Mouse (Mus musculus) megakaryocyte, adult 5-6 weeks (primary cell): ENCODE results near the gene Slfn8. TPM values are rescaled to one million over a fixed set of nuclear protein-coding genes. Genes with fewer than 3 reads are reported as not detected.
"Not testable (repeated sequence)": the region's sequence is repeated elsewhere in the genome, so short reads cannot be mapped to it uniquely, and the experiment has no call there.

ENCODE experiments used
- ATAC-seq: 2 replicates; pipeline ENCODE4 v1.8.0; 2016; ENCODE audit warnings: mild to moderate bottlenecking, inconsistent platforms; ENCODE audit not compliant: poor library complexity, severe bottlenecking
- total RNA-seq, 2 experiments: library from RNA; stranded (forward) in 1 of 2; stranded (reverse) in 1 of 2; fragments of 153-499, 151-499 nt in 1 of 2; fragments of 221-1000, 200-1000 nt in 1 of 2; gene quantifications; 2 replicates each; pipeline versions ENCODE4 v1.2.3 to v1.2.4; 2015 to 2017

Slfn8 gene
- total RNA-seq (2015) (59.7 and 60.5 TPM in 2 replicates), total RNA-seq (2017) (68.3 and 68.6 TPM in 2 replicates)

GRCm38 (mm10) chr11:83020621-83021020, at the start of gene Slfn8:
Slfn8 (minus strand) TSS chr11:83020810.
- peak; percentile 82 for ATAC-seq

GRCm38 (mm10) chr11:83067982-83068694, 47.5 kb upstream of the Slfn8 start:
- ATAC-seq: no peak

GRCm38 (mm10) chr11:83066640-83067531, 46.3 kb upstream of the Slfn8 start:
- ATAC-seq: peak; percentile 41

GRCm38 (mm10) chr11:83065441-83066344, 45.1 kb upstream of the Slfn8 start:
- no peak for ATAC-seq

GRCm38 (mm10) chr11:83064946-83065345, 44.3 kb upstream of the Slfn8 start, which contains the start of gene Slfn2:
Slfn2 (plus strand) TSS chr11:83065112.
- ATAC-seq: peak; percentile 41

- peak; percentile 32 for ATAC-seq
Measured at GRCm38 (mm10) chr11:83063941-83064349, 43.3 kb upstream of the Slfn8 start.

GRCm38 (mm10) chr11:83063126-83063525, 42.5 kb upstream of the Slfn8 start:
- ATAC-seq: peak; percentile 50

GRCm38 (mm10) chr11:83061806-83062205, 41.2 kb upstream of the Slfn8 start:
- no peak for ATAC-seq

GRCm38 (mm10) chr11:83060412-83061020, 39.9 kb upstream of the Slfn8 start:
- no peak for ATAC-seq

- peak; percentile 94 for ATAC-seq
Measured at GRCm38 (mm10) chr11:83057863-83058262, 37.3 kb upstream of the Slfn8 start.

GRCm38 (mm10) chr11:83045642-83046041, 25.0 kb upstream of the Slfn8 start:
- peak; percentile 60 for ATAC-seq

- no peak for ATAC-seq
Measured at GRCm38 (mm10) chr11:83043891-83044290, 23.3 kb upstream of the Slfn8 start.

- ATAC-seq: no peak
Measured at GRCm38 (mm10) chr11:83041000-83041399, 20.4 kb upstream of the Slfn8 start.

GRCm38 (mm10) chr11:83040325-83040724, 19.7 kb upstream of the Slfn8 start:
- peak; percentile 77 for ATAC-seq

GRCm38 (mm10) chr11:83039796-83040195, 19.2 kb upstream of the Slfn8 start:
- no peak for ATAC-seq

GRCm38 (mm10) chr11:83039156-83039555, 18.5 kb upstream of the Slfn8 start:
- ATAC-seq: peak; percentile 63

GRCm38 (mm10) chr11:83038686-83039085, 18.1 kb upstream of the Slfn8 start:
- not testable (repeated sequence) for ATAC-seq

GRCm38 (mm10) chr11:83019561-83020519, 770 bp downstream of the Slfn8 start:
- ATAC-seq: peak; percentile 68

GRCm38 (mm10) chr11:83016093-83016492, 4.5 kb downstream of the Slfn8 start:
- no peak for ATAC-seq
